Mouse (Mus musculus): ENCODE measurements at regions not wholly inside any gene's neighbourhood (a gene's known extent, or its start where the extent isn't known, plus 50 kb on each side); places are given as distances from the start of the nearest gene placed in this dataset.

GRCm38 (mm10) chr17:9976866-9977421, 307.4 kb upstream of the Pabpc6 start:
- H3K36me3 ChIP-seq (ENCODE audit: control insufficient read depth in 1 of 2, insufficient read depth in 2 of 2, low read length in 2 of 2) = no peaks in the 10 kb centered on the region
- H3K79me2 ChIP-seq (ENCODE audit: control insufficient read depth, insufficient read depth, low read length, poor library complexity) = no peaks in the 10 kb centered on the region
- DNase-seq (ENCODE audit: low read depth, low spot score) = no peak
- no peaks in the 10 kb centered on the region for H3K4me1 ChIP-seq (ENCODE audit: control insufficient read depth in 1 of 2, insufficient read depth in 2 of 2, low read length in 2 of 2)
- no peak overlapping the region for H3K4me3 ChIP-seq (ENCODE audit: control insufficient read depth in 1 of 2, insufficient read depth in 1 of 2, low read depth in 2 of 2, low read length in 2 of 2)
- no peaks in the 10 kb centered on the region for H3K9me3 ChIP-seq (replicated peaks; ENCODE audit: insufficient read depth, low read length)
- H3K27ac ChIP-seq (ENCODE audit: control insufficient read depth, low read depth, low read length) = no peak overlapping the region
- H3K9ac ChIP-seq (ENCODE audit: control insufficient read depth, low read depth, low read length, poor library complexity, severe bottlenecking) = no peak overlapping the region
- no peaks in the 10 kb centered on the region; a peak in 1 of 4 replicates for H3K27me3 ChIP-seq (ENCODE audit: control insufficient read depth in 1 of 2, insufficient read depth in 2 of 2, low read length in 2 of 2)
- TF ChIP-seq USF2 (IDR thresholded peaks at IDR 0.05; ENCODE audit: borderline replicate concordance in 1 of 2, insufficient read depth in 1 of 2, low read depth in 1 of 2, low read length in 2 of 2) (no peak), ZC3H11A (IDR thresholded peaks at IDR 0.05; ENCODE audit: low read depth, low read length) (no peak), JUND (IDR thresholded peaks at IDR 0.05; ENCODE audit: low read depth, low read length) (no peak), MAX (IDR thresholded peaks at IDR 0.05; ENCODE audit: low read length) (no peak), CTCF (IDR thresholded peaks at IDR 0.05 in 2 of 3, conservative IDR thresholded peaks at IDR 0.05 in 1 of 3; ENCODE audit: control insufficient read depth in 1 of 3, insufficient read depth in 1 of 3, low read depth in 2 of 3, low read length in 3 of 3, poor library complexity in 1 of 3, severe bottlenecking in 1 of 3) (no peak), POLR2AphosphoS2 (IDR thresholded peaks at IDR 0.05; ENCODE audit: low read length) (no peak), EP300 (IDR thresholded peaks at IDR 0.05; ENCODE audit: low read depth in 1 of 2, low read length in 2 of 2) (no peak), ZKSCAN1 (IDR thresholded peaks at IDR 0.05; ENCODE audit: low read depth, low read length) (no peak), MXI1 (IDR thresholded peaks at IDR 0.05; ENCODE audit: low read depth, low read length) (no peak)

- H3K9me3 ChIP-seq (replicated peaks; ENCODE audit: insufficient read depth, low read length) = no peaks in the 10 kb centered on the region
- H3K79me2 ChIP-seq (ENCODE audit: control insufficient read depth, insufficient read depth, low read length, poor library complexity) = no peaks in the 10 kb centered on the region
- no peaks in the 10 kb centered on the region for H3K4me1 ChIP-seq (ENCODE audit: control insufficient read depth in 1 of 2, insufficient read depth in 2 of 2, low read length in 2 of 2)
- no peaks in the 10 kb centered on the region for H3K36me3 ChIP-seq (ENCODE audit: control insufficient read depth in 1 of 2, insufficient read depth in 2 of 2, low read length in 2 of 2)
- no peak overlapping the region for H3K9ac ChIP-seq (ENCODE audit: control insufficient read depth, low read depth, low read length, poor library complexity, severe bottlenecking)
- no peak for DNase-seq (ENCODE audit: low read depth, low spot score)
- no peaks in the 10 kb centered on the region; a peak in 1 of 4 replicates for H3K27me3 ChIP-seq (ENCODE audit: control insufficient read depth in 1 of 2, insufficient read depth in 2 of 2, low read length in 2 of 2)
- no peak overlapping the region for H3K27ac ChIP-seq (ENCODE audit: control insufficient read depth, low read depth, low read length)
- no peak overlapping the region for H3K4me3 ChIP-seq (ENCODE audit: control insufficient read depth in 1 of 2, insufficient read depth in 1 of 2, low read depth in 2 of 2, low read length in 2 of 2)
- TF ChIP-seq RCOR1 (IDR thresholded peaks at IDR 0.05; ENCODE audit: low read depth, low read length) = no peak
- no peak for TF ChIP-seq SMC3 (IDR thresholded peaks at IDR 0.05; ENCODE audit: low read depth, low read length)
- TF ChIP-seq UBTF (IDR thresholded peaks at IDR 0.05; ENCODE audit: borderline replicate concordance, insufficient read depth, low read depth, low read length) = no peak
- no peak for TF ChIP-seq CTCF (IDR thresholded peaks at IDR 0.05 in 2 of 3, conservative IDR thresholded peaks at IDR 0.05 in 1 of 3; ENCODE audit: control insufficient read depth in 1 of 3, insufficient read depth in 1 of 3, low read depth in 2 of 3, low read length in 3 of 3, poor library complexity in 1 of 3, severe bottlenecking in 1 of 3)
- TF ChIP-seq EP300 (IDR thresholded peaks at IDR 0.05; ENCODE audit: low read depth in 1 of 2, low read length in 2 of 2) = no peak
- no peak for TF ChIP-seq MAZ (IDR thresholded peaks at IDR 0.05; ENCODE audit: low read depth, low read length)
- no peak for TF ChIP-seq MYC (IDR thresholded peaks at IDR 0.05; ENCODE audit: low read depth, low read length)
- TF ChIP-seq MAFK (IDR thresholded peaks at IDR 0.05; ENCODE audit: borderline replicate concordance, low read depth, low read length) = no peak
- no peak for TF ChIP-seq ETS1 (IDR thresholded peaks at IDR 0.05; ENCODE audit: low read depth, low read length)
- TF ChIP-seq BHLHE40 (IDR thresholded peaks at IDR 0.05; ENCODE audit: borderline replicate concordance, low read depth, low read length) = no peak
- no peak for TF ChIP-seq NRF1 (IDR thresholded peaks at IDR 0.05; ENCODE audit: insufficient read depth, low read depth, low read length, poor library complexity, severe bottlenecking)
- TF ChIP-seq ZNF384 (IDR thresholded peaks at IDR 0.05; ENCODE audit: low read depth, low read length) = no peak
- no peak for TF ChIP-seq ZC3H11A (IDR thresholded peaks at IDR 0.05; ENCODE audit: low read depth, low read length)
- no peak for TF ChIP-seq SIN3A (IDR thresholded peaks at IDR 0.05; ENCODE audit: low read length)
- TF ChIP-seq USF2 (IDR thresholded peaks at IDR 0.05; ENCODE audit: borderline replicate concordance in 1 of 2, insufficient read depth in 1 of 2, low read depth in 1 of 2, low read length in 2 of 2) = no peak
- TF ChIP-seq RAD21 (IDR thresholded peaks at IDR 0.05; ENCODE audit: low read depth, low read length) = no peak
- no peak for TF ChIP-seq TCF12 (IDR thresholded peaks at IDR 0.05; ENCODE audit: low read depth, low read length)
- TF ChIP-seq CHD1 (IDR thresholded peaks at IDR 0.05; ENCODE audit: low read depth, low read length) = no peak
- TF ChIP-seq POLR2A (IDR thresholded peaks at IDR 0.05; ENCODE audit: control insufficient read depth in 1 of 2, insufficient read depth in 1 of 2, low read depth in 1 of 2, low read length in 2 of 2, poor library complexity in 1 of 2) = no peak
Observed at GRCm38 (mm10) chr17:9975995-9976394, 306.5 kb upstream of the Pabpc6 start.
